Mouse (Mus musculus): ENCODE results near the gene Slc9a3r2. TPM values are rescaled to one million over a fixed set of nuclear protein-coding genes. Genes with fewer than 3 reads are reported as not detected.

Gene Slc9a3r2
- polyA plus RNA-seq, 1 experiment from 2014 or later, result 43.7 TPM

- Histone ChIP-seq H3K27ac (ENCODE audit: low read length) (no peak overlapping the region), H3K4me2 (ENCODE audit: low read length) (no peak overlapping the region), H3K9ac (ENCODE audit: low read depth, low read length) (no peak overlapping the region), H3K27me3 (ENCODE audit: control insufficient read depth, insufficient read depth, low read depth, low read length) (peaks cover 7% of the 10 kb centered on the region), H3K4me3 (ENCODE audit: low read depth, low read length) (no peak overlapping the region), H3K36me3 (ENCODE audit: control insufficient read depth, insufficient read depth, low read length) (no peaks in the 10 kb centered on the region), H3K9me3 (replicated peaks; ENCODE audit: control insufficient read depth, low read length, poor library complexity, severe bottlenecking) (no peaks in the 10 kb centered on the region), H3K4me1 (ENCODE audit: control insufficient read depth, insufficient read depth, low read length) (peaks cover 6% of the 10 kb centered on the region)
- WGBS, result 65% methylated on average over 3 of the region's 3 CpGs
- ATAC-seq, result no peak
Observed at GRCm38 (mm10) chr17:24651835-24652234, 1.7 kb upstream of the Slc9a3r2 start.

GRCm38 (mm10) chr17:24650766-24651165 is 639 bp upstream of the Slc9a3r2 start:
- H3K4me1 ChIP-seq (ENCODE audit: control insufficient read depth, insufficient read depth, low read length), result peaks cover 6% of the 10 kb centered on the region
- peak overlapping the region; percentile 88 for H3K9ac ChIP-seq (ENCODE audit: low read depth, low read length)
- H3K4me2 ChIP-seq (ENCODE audit: low read length), result peak overlapping the region; percentile 82
- no peak overlapping the region for H3K27ac ChIP-seq (ENCODE audit: low read length)
- H3K27me3 ChIP-seq (ENCODE audit: control insufficient read depth, insufficient read depth, low read depth, low read length), result peaks cover 4% of the 10 kb centered on the region; the same call in 1 of the 2 replicates
- H3K36me3 ChIP-seq (ENCODE audit: control insufficient read depth, insufficient read depth, low read length), result no peaks in the 10 kb centered on the region
- ATAC-seq, result no peak
- no peaks in the 10 kb centered on the region for H3K9me3 ChIP-seq (replicated peaks; ENCODE audit: control insufficient read depth, low read length, poor library complexity, severe bottlenecking)
- WGBS, result 84% methylated on average over 4 of the region's 4 CpGs
- peak overlapping the region; percentile 70 for H3K4me3 ChIP-seq (ENCODE audit: low read depth, low read length)

GRCm38 (mm10) chr17:24649581-24650069 is 502 bp downstream of the Slc9a3r2 start:
- Histone ChIP-seq H3K27ac (ENCODE audit: low read length) (peak overlapping the region; percentile 70), H3K9me3 (replicated peaks; ENCODE audit: control insufficient read depth, low read length, poor library complexity, severe bottlenecking) (no peaks in the 10 kb centered on the region), H3K4me1 (ENCODE audit: control insufficient read depth, insufficient read depth, low read length) (peaks cover 6% of the 10 kb centered on the region), H3K36me3 (ENCODE audit: control insufficient read depth, insufficient read depth, low read length) (no peaks in the 10 kb centered on the region), H3K9ac (ENCODE audit: low read depth, low read length) (peak overlapping the region; percentile 88), H3K4me2 (ENCODE audit: low read length) (peak overlapping the region; percentile 82), H3K4me3 (ENCODE audit: low read depth, low read length) (peak overlapping the region; percentile 70), H3K27me3 (ENCODE audit: control insufficient read depth, insufficient read depth, low read depth, low read length) (peaks cover 4% of the 10 kb centered on the region; the same call in 1 of the 2 replicates)
- WGBS, result under 1% methylated on average over 28 of the region's 35 CpGs
- ATAC-seq, result peak; percentile 69

GRCm38 (mm10) chr17:24648731-24649377 is 1.3 kb downstream of the Slc9a3r2 start:
- Histone ChIP-seq H3K9me3 (replicated peaks; ENCODE audit: control insufficient read depth, low read length, poor library complexity, severe bottlenecking) (no peaks in the 10 kb centered on the region), H3K9ac (ENCODE audit: low read depth, low read length) (peak overlapping the region; percentile 24; the same call in 1 of the 2 replicates), H3K27me3 (ENCODE audit: control insufficient read depth, insufficient read depth, low read depth, low read length) (peaks cover 4% of the 10 kb centered on the region; the same call in 1 of the 2 replicates), H3K36me3 (ENCODE audit: control insufficient read depth, insufficient read depth, low read length) (no peaks in the 10 kb centered on the region), H3K4me1 (ENCODE audit: control insufficient read depth, insufficient read depth, low read length) (peaks cover 6% of the 10 kb centered on the region), H3K4me2 (ENCODE audit: low read length) (peak overlapping the region; percentile 82), H3K4me3 (ENCODE audit: low read depth, low read length) (peak overlapping the region; percentile 70), H3K27ac (ENCODE audit: low read length) (no peak overlapping the region)
- no peak for ATAC-seq
- WGBS, result 73% methylated on average over 10 of the region's 10 CpGs

GRCm38 (mm10) chr17:24647493-24647892 is 2.6 kb downstream of the Slc9a3r2 start:
- no peak overlapping the region for H3K9ac ChIP-seq (ENCODE audit: low read depth, low read length)
- WGBS, result 84% methylated on average over 11 of the region's 11 CpGs
- no peaks in the 10 kb centered on the region for H3K9me3 ChIP-seq (replicated peaks; ENCODE audit: control insufficient read depth, low read length, poor library complexity, severe bottlenecking)
- peaks cover 6% of the 10 kb centered on the region for H3K4me1 ChIP-seq (ENCODE audit: control insufficient read depth, insufficient read depth, low read length)
- no peak overlapping the region for H3K27ac ChIP-seq (ENCODE audit: low read length)
- H3K4me3 ChIP-seq (ENCODE audit: low read depth, low read length), result no peak overlapping the region
- H3K36me3 ChIP-seq (ENCODE audit: control insufficient read depth, insufficient read depth, low read length), result no peaks in the 10 kb centered on the region
- ATAC-seq, result no peak
- H3K27me3 ChIP-seq (ENCODE audit: control insufficient read depth, insufficient read depth, low read depth, low read length), result peaks cover 4% of the 10 kb centered on the region; the same call in 1 of the 2 replicates
- no peak overlapping the region for H3K4me2 ChIP-seq (ENCODE audit: low read length)

- Histone ChIP-seq H3K27ac (ENCODE audit: low read length) (no peak overlapping the region), H3K36me3 (ENCODE audit: control insufficient read depth, insufficient read depth, low read length) (no peaks in the 10 kb centered on the region), H3K27me3 (ENCODE audit: control insufficient read depth, insufficient read depth, low read depth, low read length) (0 out of 2 replicates have a peak, but pooled peaks cover 4% of the 10 kb centered on the region), H3K9ac (ENCODE audit: low read depth, low read length) (no peak overlapping the region), H3K9me3 (replicated peaks; ENCODE audit: control insufficient read depth, low read length, poor library complexity, severe bottlenecking) (no peaks in the 10 kb centered on the region), H3K4me1 (ENCODE audit: control insufficient read depth, insufficient read depth, low read length) (peaks cover 6% of the 10 kb centered on the region), H3K4me3 (ENCODE audit: low read depth, low read length) (no peak overlapping the region), H3K4me2 (ENCODE audit: low read length) (no peak overlapping the region)
- ATAC-seq, result no peak
- 86% methylated on average over 4 of the region's 4 CpGs for WGBS
Observed at GRCm38 (mm10) chr17:24646381-24646780, 3.7 kb downstream of the Slc9a3r2 start.

GRCm38 (mm10) chr17:24645916-24646315 is 4.2 kb downstream of the Slc9a3r2 start:
- no peak for ATAC-seq
- Histone ChIP-seq H3K27ac (ENCODE audit: low read length) (no peak overlapping the region; the same call in 1 of the 2 replicates), H3K9ac (ENCODE audit: low read depth, low read length) (no peak overlapping the region)

GRCm38 (mm10) chr17:24644875-24645721 is 5.0 kb downstream of the Slc9a3r2 start:
- no peak overlapping the region for H3K4me3 ChIP-seq (ENCODE audit: low read depth, low read length)
- no peak overlapping the region; the same call in 1 of the 2 replicates for H3K9ac ChIP-seq (ENCODE audit: low read depth, low read length)
- 81% methylated on average over 9 of the region's 9 CpGs for WGBS
- H3K36me3 ChIP-seq (ENCODE audit: control insufficient read depth, insufficient read depth, low read length), result 0 out of 2 replicates have a peak, but pooled peaks cover under 1% of the 10 kb centered on the region
- H3K27me3 ChIP-seq (ENCODE audit: control insufficient read depth, insufficient read depth, low read depth, low read length), result no peaks in the 10 kb centered on the region
- H3K27ac ChIP-seq (ENCODE audit: low read length), result peak overlapping the region; percentile 47
- no peak overlapping the region for H3K4me2 ChIP-seq (ENCODE audit: low read length)
- H3K4me1 ChIP-seq (ENCODE audit: control insufficient read depth, insufficient read depth, low read length), result no peaks in the 10 kb centered on the region; the same call in 1 of the 2 replicates
- no peaks in the 10 kb centered on the region for H3K9me3 ChIP-seq (replicated peaks; ENCODE audit: control insufficient read depth, low read length, poor library complexity, severe bottlenecking)
- no peak for ATAC-seq

More at GRCm38 (mm10) chr17:24645916-24646315, 4.2 kb downstream of the Slc9a3r2 start:
- Histone ChIP-seq H3K4me1 (ENCODE audit: control insufficient read depth, insufficient read depth, low read length) (peaks cover 6% of the 10 kb centered on the region), H3K27me3 (ENCODE audit: control insufficient read depth, insufficient read depth, low read depth, low read length) (0 out of 2 replicates have a peak, but pooled peaks cover under 1% of the 10 kb centered on the region), H3K9me3 (replicated peaks; ENCODE audit: control insufficient read depth, low read length, poor library complexity, severe bottlenecking) (no peaks in the 10 kb centered on the region), H3K4me3 (ENCODE audit: low read depth, low read length) (no peak overlapping the region), H3K36me3 (ENCODE audit: control insufficient read depth, insufficient read depth, low read length) (no peaks in the 10 kb centered on the region), H3K4me2 (ENCODE audit: low read length) (no peak overlapping the region)
- WGBS, result 86% methylated on average over 3 of the region's 3 CpGs

All from midbrain, embryonic 16.5 days (tissue).